Mouse (Mus musculus) ES-CJ7 (cell line): ENCODE data around the gene Cul4b.
"Not testable (repeated sequence)": the region's sequence is repeated elsewhere in the genome, so short reads cannot be mapped to it uniquely, and the experiment has no call there.

Experiments
- DNase-seq: peaks from one replicate; pipeline ENCODE4 v3.0.0; 2011; ENCODE audit warnings: low read depth, low spot score

Cul4b gene

GRCm38 (mm10) chrX:38576078-38576477, at the start of gene Cul4b:
Cul4b (minus strand) TSS chrX:38576196.
- peak; percentile 95 for DNase-seq

DNA sequence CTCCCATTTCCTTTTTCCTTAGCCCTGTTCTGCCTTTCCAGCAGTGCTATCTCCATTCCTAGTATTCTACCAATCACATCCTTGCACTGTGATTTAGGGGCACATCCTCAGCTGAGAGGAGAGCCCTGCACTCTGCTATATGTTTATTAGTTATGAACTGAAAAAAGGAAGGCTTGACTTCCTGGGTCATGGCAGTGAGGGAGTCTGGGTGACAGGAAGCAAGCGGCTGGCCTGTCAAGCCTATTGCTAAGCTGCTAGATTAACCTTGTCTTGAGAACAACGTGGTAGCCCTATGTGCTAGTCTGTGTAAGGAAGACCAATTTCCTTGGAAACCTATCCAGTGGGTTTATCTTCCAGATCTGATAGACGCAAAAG, 25.0 kb upstream of the Cul4b start:
- DNase-seq: peak; percentile 8

DNA sequence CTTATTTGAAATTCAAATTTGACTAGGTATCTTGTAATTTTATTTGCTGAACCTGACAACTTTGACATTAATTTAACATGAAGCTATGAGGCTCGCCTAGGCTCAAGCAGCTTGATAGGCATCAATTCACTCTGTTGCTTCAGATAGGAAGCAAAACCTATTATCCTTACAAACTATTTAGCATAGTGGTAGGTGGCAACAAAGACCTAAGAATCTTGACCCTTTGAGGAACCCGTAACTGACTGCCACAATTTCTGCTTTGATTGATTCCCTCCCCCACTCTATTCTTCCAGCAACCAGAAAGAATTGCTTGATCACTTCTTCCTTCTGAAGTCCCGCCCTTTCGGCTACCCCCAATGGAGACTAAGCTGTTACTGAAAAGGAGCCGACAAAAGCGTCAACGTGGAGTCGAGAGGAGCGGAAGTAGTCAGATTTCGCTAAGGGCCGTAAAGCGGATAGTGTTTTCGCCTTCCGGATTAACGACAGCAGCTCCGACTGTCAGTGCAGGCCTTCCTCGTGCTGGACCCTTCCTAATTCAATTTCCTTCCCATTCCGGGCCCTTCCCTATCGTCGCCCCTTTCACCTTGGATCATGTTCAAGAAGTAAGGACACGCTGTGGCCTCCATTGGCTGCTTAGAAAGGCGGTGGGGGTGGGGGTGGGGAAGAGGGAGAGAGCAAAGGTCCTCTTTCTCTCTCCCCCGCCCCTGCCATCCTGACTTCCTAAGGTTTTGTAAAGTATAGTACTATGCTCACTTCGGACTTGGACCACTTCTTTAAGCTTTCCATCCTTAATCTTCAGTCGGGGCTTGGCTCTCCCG, 24.4 kb upstream of the Cul4b start, which contains the start of gene Mcts1:
TSS of gene Mcts1 (plus strand) at position 402 of the 818 bp plus-strand sequence.
- DNase-seq: peak; percentile 95

DNA sequence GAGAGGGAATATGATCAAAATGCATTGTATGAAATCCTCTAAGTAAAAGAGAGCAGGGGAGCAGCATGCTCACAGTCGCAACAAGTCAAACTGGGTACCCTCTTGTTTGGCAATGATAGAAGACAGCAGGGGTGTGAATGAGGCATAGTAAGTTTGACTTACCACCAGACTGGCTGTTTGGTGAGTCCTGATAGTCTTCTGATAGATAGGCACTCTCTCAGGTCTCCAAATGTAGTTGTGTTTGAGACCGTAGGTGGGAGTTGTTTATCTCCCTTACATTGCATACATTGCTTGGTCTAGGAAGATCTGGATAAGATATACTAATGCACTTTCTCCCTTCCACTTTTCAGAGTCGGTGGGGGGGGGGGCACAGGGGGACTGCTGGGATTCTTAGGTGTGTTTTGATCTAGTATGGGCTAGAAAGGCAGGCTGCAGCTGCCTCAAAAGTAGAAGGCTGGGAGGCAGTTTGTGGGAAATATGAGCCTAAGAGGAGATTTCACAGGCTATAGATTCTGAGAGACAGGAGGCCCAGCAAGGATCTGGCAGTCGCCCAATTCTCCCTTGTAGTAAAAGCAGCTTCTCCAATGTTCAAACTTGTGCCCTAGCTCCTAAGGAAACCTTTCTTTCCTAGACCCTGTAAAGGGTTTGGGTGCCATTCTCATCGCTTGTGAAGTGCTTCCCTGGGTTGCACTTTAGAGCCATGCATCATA, 17.3 kb upstream of the Cul4b start:
- DNase-seq: no peak

DNA sequence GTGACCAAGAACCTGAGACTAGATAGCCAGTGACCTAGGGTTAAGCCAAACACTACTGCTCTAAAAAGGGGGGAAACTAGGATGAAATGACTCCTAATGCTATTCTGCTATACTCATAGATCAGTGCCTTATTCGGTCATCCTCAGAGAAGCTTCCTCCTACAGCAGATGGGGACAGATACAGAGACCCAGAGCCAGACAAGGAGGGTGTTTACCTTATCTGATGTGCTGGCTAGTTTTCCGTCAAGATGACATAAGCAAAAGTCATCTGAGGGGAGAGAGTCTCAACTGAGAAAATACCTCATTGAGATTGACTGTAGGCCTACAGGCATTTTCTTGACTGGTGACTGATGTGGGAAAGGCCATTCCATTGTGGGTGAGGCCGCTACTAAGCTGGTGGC, 15.8 kb upstream of the Cul4b start:
- DNase-seq: no peak

DNA sequence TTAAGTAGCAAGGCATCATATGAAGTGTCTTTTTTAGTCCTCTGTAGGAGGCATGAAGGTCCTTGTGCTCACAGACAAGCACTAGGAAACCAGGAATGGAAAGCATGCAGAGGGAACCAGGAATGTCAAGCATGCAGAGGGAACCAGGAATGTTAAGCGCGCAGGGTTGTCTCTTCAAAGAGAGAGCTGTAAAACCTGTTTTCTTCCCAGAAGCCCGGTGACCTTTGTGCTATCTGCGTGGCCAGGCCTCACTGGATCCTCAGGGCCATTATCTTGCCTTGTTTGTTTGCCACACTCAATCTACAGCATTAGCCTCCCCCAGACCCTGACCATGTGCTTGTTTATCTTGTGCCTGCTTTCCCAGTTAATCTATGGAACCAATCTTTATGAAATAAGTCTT, 13.8 kb upstream of the Cul4b start:
- DNase-seq: peak; percentile 36

DNA sequence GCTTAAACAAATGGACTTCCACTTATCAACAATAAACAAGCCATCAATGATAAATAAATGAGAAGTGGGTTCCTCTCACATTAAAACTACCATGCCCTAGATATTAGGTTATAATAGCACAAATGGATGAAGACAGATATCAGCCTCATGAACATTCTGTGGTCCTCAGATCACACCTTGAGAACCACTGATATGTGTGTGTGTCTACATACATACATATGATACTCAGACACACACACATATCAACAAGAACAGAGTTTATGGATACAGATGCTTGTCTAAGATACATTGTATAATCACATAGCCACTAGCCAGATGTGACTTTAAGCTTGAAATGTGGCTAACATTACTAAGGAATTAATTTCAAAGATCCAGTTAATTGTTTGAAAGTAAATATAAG, 7.3 kb upstream of the Cul4b start:
- DNase-seq: no peak

- no peak for DNase-seq
These were observed 5.1 kb upstream of the Cul4b start for GRCm38 (mm10) chrX:38581140-38581539.

GRCm38 (mm10) chrX:38566521-38567205, 9.3 kb downstream of the Cul4b start:
- DNase-seq: peak; percentile 87

DNA sequence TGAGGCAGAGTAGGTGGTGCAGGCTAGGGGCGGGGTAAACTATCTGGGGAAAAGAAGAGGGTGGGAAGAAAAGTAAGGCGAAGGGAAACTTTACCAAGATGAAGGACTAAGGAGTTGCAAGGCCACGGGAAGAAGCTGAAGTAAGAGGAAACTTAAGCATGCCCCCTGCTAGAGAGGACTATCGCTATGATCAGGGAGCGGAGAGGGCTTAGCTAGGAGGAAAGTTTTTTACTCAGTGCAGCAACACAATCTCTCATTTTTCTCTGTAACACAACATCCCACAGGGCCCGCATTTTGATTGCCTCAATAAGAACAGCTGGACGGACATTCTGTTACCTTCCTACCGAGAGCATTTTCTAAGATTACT, 10.8 kb downstream of the Cul4b start:
- DNase-seq: no peak

DNA sequence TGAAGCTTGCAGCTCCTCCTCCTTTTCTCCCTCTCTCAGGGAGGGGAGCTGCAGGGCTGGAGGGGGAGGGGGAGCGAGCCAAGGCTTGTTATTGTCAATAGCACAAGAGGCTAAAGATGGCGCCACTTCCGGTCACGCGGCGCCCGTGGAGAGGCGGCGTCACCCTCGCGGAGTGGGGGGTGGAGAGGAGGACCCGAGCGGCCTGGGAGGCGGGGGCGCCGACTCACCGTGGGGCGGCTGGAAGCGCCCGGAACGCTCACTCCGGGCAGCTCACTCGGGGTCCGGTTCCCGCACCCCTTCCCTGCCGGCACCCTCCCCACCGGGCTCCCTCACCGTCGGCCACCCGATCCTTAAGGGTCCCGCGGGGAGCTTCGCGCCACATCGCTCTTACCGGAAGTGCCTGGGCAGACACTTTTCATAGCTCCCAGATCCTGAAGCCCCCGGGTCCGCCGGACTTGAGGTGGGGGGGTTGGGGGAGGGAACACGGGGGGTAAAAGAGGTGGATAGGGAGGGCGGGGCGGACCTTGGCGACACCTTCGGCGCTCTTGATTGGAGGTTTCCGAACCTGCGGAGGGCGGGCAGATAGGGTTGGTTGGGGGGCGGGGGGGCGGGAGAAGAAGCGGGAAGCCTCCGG, 11.3 kb downstream of the Cul4b start:
- peak; percentile 92 for DNase-seq

DNA sequence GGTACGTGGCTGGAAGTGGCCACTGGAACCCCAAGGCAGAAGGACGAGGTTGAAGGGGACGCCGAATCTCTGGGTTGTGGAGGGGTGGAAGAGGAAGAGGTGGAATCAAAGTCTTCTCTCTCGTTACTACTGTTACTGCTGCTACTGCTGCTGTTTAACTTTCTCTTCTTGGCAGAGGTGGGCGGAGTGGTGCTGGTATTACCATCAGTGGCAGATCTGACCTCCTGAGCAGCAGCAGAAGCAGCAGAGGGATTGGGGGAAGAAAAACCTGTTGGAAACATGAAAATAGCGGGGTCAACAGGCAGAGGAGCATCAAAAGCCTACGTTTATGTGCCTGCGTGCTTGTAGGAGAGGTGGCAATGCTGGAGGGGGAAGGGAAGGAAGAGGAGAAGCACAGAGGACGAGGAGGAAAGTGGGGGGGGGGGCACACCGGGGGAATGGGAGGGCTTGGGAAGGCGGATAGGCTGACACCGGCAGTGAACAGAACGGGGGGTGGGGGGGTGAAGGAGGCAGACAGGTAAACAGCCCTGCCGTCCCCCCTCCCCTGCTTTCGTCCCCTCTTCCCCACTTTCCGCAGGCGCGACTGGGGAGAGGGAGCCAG, 12.0 kb downstream of the Cul4b start:
- peak; percentile 11 for DNase-seq

GRCm38 (mm10) chrX:38553255-38553654, 22.7 kb downstream of the Cul4b start:
- DNase-seq: no peak

DNA sequence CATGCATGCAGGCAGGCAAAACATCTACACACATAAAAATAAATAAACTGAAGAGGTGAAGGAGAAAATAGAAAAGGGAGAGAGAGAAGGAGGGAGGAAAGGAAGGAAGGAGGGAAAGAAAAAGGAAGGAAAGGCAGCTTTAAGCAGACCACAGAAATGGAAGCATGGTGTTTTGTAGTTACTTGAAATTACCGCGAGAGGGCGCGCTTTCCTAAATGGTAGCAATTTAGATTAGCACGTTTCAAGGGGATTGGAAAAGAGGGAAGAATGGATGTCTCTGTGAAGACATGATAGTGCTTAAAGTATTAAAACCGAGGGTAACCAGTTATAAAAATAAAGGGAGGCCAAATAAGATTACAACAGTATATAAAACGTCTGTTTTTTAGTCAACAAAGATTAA, 61.4 kb downstream of the Cul4b start:
- peak; percentile 55 for DNase-seq

- DNase-seq: peak; percentile 16
These were observed 71.2 kb downstream of the Cul4b start for GRCm38 (mm10) chrX:38504846-38505245.

- DNase-seq: peak; percentile 14
These were observed 73.8 kb downstream of the Cul4b start for GRCm38 (mm10) chrX:38502182-38502581.

- DNase-seq: not testable (repeated sequence)
These were observed 90.5 kb downstream of the Cul4b start for GRCm38 (mm10) chrX:38485464-38485863.
